Mouse (Mus musculus) heart, postnatal 0 days (tissue): ENCODE measurements around the gene Cptp.

Source experiments
- CTCF ChIP-seq: IDR thresholded peaks from 2 replicates; pipeline ENCODE4 v1.5.1; 2016; ENCODE audit warnings: antibody characterized with exemption, control low read depth, low read depth
- EP300 ChIP-seq: IDR thresholded peaks from 2 replicates; pipeline ENCODE4 v1.6.1; 2016; ENCODE audit warnings: antibody characterized with exemption, low read depth

DNA sequence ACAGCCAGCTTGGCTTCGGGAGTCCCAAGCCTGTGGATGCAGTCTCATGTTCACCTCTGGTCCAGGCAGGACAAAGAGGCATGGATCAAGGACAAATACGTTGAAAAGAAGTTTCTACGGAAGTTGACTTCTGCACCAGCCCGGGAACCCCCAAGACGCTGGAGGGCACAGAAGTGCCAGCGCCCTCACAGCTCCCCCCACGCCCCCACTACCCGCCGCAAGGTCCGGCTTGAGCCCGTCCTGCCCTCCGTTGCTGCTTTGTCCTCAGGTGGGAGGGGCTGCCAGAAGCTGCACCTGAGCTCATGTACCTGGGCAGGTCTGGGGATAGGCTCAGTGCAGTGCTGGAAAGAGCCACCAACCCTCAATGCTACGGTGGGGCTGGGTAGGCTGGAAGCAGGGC is 34.0 kb upstream of the Cptp start:
- TF ChIP-seq CTCF (no peak), EP300 (no peak)
